Mouse (Mus musculus): ENCODE measurements around the gene Ffar3. TPM values are rescaled to one million over a fixed set of nuclear protein-coding genes. Genes with fewer than 3 reads are reported as not detected.
A peak's percentile ranks its signal among the peaks of the same experiment; 100 is the strongest.
"Not testable (repeated sequence)": the region's sequence is repeated elsewhere in the genome, so short reads cannot be mapped to it uniquely, and the experiment has no call there.

Gene Ffar3
- total RNA-seq, 2 experiments from 2014 or later: not detected

DNA sequence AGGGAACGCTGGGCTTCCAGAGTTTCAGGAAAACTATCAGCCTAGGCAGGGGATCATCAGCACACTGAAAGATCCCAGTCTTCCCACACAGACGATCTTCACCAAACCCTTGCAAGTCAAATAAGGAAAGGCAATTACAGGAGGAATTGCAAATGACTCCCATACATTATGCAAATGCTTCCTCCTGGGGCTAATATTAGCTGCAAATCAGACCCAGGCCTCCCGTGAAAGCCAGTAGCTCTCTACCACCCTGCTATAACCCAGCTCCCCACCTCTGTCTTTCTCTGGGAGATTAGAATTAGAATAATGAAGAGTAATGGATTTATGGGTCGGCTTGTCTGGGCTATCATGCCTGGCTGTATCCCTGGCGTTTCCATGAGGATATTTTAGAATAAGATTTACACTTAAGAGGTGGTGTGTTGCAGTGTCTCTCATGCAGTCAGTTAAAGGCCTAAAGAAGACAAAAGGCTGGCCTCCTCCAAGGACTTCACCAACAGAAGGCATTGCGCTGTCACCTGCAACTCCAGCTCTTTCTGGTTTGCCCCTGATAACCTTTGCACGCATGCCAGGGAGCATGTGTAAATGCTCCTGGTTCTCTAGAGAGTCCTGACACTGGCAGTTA is 11.2 kb downstream of the Ffar3 start:
- no peak for DNase-seq

GRCm38 (mm10) chr7:30842092-30842491 is 13.9 kb downstream of the Ffar3 start:
- no peak for DNase-seq

DNA sequence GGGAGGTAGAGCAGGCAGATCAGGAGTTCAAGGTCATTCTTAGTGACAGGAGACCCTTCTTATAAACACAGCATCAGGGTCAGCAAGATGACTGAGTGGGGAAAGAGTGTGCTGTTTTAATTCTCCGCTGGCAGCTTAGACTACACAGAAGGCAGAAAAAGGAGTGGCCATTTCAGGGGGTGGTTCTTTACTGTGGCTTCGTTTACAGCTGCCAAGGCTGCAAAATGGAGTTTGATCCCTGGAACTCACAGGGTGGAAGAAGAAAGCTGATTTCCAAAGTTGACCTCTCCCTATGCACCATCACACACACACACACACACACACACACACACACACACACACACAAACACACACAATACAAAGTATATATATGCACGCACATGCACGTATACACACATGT is 14.6 kb downstream of the Ffar3 start:
- DNase-seq: no peak

DNA sequence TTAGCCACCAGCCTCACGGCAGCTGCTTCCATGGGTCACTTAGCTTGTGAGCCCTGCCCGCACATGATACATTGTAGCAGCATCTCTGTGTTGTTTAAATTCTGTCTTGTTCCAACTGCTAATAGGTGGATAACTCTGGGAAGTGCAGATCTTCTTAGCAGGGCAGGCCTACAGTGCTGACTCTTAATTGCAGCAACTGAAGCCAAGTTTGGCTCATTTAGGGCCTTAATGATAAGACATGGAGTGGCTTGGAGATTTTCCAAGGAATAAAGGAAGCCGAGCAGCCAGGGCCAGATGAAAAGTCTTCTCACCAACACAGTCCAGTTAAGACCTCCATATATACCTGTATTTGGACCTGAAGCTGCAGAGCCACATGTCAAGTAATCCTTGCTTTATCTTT is 15.7 kb downstream of the Ffar3 start:
- no peak for DNase-seq

DNA sequence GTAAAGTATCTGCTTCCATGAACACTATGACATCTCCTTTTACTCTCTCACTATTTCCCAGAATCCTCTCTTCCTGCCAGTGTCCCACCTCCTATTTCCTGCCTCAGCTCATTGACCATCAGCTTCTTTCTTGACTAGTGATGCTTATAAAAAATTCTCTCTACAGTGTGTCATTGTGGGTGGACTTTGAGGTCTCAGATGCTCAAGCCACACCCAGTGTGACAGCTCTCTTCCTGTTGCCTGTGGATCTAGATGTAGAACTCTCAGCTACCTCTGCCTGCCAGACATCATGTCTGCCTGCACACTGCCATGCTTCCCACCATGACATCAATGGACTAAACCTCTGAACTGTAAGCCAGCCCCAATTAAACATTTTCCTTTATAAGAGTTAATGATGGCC is 18.7 kb downstream of the Ffar3 start:
- no peak for DNase-seq

DNA sequence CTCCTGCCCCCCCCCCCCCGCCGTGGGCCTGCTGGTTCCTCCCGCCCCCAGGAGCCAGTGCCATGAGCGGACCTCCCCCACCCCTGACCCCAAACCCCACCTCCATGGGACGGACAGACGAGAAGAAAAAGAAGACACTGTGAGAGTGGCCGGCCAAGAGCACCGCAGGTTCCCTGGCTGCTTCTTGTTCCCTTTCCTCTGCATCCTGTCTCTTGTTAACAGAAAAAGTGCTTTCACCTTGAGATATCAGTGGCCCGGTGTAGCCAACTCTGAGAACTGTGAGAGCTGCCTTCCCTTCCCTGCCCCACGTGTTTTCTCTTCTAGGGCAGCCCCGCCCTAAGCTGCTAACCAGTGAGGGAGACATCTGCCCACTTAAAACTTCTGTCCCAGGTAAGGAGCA is 23.3 kb downstream of the Ffar3 start:
- DNase-seq: not testable (repeated sequence)

GRCm38 (mm10) chr7:30832261-30832660 is 23.7 kb downstream of the Ffar3 start:
- no peak for DNase-seq

DNA sequence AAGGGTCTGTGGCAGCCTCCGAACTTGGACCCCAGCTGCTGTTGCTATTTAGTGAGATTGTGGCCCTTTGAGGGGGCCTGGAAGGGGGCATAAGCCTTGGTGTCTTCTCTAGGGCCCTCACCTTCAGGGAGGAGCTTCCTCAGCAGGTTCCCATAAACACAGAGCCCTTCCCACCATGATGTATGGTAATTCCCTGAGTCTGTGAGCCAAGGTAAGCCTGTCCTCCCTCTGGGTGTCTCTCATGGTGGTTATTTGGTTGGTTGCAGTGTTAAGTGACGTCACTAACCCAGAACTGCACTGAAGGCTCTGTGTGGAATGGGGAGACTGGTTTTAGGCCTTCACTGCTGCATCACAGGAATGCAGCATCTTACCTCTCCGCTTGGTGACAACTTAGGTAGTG is 26.6 kb downstream of the Ffar3 start:
- no peak for DNase-seq

DNA sequence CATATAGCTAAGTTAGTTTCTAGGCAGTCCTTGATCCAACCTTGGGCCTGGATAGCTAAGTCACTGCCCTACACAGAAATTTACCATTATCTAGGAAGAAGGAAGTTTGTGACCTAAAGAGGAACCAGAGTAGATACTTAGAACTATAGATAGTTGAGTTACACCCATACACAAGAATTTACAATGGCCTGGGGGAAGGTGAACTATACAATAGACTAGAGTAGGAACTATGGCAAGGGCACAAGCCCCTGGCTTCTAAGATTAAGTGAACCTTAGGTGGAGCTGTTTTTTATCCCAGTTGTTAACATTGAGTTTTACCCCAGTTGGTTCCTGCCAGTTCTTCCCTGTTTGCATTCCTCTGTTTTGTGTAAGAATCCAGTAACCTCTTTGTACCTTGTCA is 27.1 kb downstream of the Ffar3 start:
- DNase-seq: not testable (repeated sequence)

- no peak for DNase-seq
These were observed 29.3 kb downstream of the Ffar3 start for GRCm38 (mm10) chr7:30826660-30827059.

DNA sequence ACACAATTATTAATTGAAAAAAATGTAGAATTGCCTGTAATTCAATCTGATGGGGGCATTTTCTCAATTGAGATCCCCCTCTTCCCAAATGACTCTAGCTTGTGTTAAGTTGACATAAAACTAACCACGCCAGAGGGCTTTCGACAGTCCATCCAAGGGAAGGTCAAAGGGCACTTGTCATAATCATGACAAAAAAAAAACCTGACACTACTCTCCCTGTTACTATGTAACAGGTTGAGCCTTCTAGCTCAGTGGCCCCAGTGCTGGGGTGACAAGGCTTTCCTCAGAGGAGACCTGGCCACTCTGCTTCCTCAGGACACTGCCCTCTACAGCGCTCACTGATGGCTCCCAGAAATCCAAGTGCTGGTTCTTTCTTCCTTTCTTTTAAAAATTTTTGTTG is 31.7 kb downstream of the Ffar3 start:
- no peak for DNase-seq

DNA sequence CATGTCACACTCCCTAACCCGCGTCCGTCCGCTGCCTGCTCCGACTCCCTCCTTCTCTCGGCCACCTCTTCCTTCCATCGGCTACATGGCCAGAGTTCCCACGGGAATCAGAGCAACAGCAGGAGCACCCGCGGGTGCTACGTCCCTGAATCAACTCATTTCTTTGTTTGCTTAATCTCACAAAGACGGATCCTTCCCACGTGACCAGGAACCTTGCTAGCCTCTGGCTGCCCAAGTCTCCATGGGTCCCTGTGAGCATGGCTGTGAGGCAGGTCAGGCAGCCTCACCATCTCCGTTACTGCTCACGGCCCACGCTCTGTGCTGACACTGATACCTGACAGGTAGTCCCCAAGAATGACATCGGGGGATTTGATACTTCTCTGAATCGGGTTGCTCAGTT is 32.3 kb downstream of the Ffar3 start, which contains the start of gene Ffar2:
Gene Ffar2 (minus strand): TSS at position 101 of the 400 bp plus-strand sequence.
- no peak for DNase-seq

GRCm38 (mm10) chr7:30821532-30821931 is 34.4 kb downstream of the Ffar3 start:
- DNase-seq: no peak

- DNase-seq: no peak
These were observed 35.0 kb downstream of the Ffar3 start for GRCm38 (mm10) chr7:30820854-30821445.

DNA sequence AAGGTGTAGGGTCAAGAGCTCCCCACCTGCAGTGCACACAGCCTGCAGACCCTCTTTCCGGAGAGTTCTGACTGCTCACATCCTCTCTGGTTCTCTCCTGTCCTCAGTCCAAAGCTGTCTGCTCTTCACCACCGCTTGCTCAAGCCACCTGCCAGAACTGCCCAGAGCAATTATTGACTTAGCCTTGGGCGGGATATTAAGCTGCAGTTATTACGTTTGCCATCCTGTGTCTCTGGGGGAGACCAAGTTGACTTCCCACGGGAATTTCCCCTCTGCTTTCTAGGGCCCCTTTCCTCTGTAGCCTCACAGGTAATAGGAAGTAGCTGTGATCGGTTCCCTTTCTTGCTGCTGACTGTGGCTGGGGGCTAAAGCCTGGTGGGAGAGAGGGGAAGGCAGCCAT is 35.8 kb downstream of the Ffar3 start:
- DNase-seq: no peak

GRCm38 (mm10) chr7:30812291-30812807 is 43.6 kb downstream of the Ffar3 start:
- no peak for DNase-seq

DNA sequence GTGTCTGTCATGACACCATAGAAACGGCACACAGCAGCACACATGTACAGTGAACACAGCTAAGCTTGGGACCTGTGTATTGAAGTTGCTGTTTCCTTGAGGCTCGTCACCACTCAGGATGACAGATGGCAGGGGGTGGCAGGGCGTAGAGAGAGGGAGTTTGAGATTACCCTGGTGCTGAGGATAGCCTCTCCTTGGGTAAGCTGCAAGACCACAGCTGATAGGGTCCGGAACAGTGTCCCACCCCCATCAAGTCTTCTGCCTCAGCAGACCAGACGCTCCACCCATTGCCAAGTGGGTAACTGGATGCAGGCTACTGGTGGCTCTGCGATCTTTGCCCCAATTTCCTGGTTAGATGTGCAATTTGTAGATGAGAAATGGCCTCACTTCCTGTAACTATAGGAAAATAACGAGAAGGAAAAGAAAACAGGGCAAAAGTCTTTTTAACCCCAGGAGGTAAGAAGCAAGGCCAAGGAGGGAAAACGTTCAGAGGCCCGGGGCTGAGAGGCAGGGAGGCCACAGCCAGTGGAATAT is 44.2 kb downstream of the Ffar3 start:
- DNase-seq: no peak

DNA sequence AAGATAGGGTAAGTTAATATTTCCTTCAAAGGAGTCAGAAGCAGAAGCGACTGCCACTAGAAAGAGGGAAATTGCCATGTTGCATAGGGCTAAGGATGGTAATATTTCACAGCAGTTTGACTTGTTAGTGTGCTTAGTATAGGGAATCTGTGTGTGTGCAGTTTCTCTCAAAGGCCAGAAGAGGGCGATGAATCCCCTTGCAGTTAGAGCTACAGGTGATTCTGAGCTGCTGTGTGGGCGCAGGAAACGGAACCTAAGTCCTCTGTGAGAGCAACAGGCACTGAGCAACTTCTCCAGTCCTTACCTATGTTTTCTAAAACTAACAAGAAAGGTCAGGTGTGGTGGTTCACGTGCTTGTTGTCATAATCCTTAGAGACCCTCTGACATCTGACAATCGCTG is 45.7 kb downstream of the Ffar3 start:
- no peak for DNase-seq

DNA sequence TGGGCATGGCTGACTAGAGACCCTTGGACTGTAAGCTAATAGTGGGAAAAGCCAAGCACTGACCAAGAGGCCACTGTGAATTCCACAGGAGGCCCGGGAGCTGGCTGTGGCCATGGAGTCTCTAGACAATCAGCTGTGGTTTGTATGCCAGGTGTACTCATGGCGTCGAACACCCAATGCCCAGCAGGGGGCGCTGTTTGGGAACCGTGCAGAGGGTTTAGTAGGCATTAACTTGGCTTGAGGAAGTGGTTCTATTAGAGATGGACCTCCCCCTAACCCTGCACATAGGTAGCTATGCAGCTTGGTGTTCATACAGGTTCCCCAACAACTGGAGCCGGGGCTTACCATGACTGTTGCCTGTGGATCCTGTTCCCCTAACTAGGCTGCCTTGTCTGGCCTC is 50.1 kb downstream of the Ffar3 start:
- DNase-seq: peak; percentile 38
